Mouse (Mus musculus): Measurements from ENCODE around the gene Cdh13. TPM values are rescaled to one million over a fixed set of nuclear protein-coding genes. Genes with fewer than 3 reads are reported as not detected.

Cdh13 gene
- polyA plus RNA-seq, 1 experiment from 2014 or later: 24.3 TPM

DNA sequence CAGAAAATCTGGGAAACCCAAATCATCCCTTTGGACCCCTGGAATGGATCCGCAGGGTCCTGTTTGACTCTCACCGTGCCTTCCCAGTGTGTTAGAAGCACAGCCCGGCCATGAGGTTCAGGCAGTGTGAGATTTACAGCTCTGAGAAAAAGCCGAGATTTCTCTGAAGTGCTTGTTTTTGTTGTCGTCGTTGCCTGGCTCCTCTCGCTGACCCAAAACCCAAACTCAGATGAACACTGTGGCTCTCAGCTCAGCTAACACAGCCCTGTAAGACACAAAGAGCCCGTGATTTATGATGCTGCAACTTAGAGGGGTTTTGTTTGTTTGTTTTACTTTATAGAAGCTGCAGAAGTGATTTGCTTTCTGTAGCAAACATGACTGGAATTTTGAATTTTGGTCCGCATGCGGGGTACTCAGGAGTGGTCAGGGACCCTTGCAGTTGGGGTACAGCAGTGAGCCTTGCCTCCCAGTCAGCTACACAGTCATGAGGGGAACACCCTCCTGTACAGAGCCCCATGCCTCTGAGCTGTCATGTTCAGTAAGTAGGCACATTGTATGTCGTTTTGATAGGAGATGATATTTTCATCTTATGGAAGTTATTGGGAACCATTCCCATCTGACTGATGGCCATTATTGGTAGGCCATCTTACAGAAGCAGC, 169.0 kb downstream of the Cdh13 start:
- H3K9ac ChIP-seq (ENCODE audit: low read depth, low read length): no peak overlapping the region
- H3K36me3 ChIP-seq (ENCODE audit: control insufficient read depth, insufficient read depth, low read length): no peaks in the 10 kb centered on the region
- H3K4me1 ChIP-seq (ENCODE audit: control insufficient read depth, insufficient read depth, low read length): no peaks in the 10 kb centered on the region
- H3K4me3 ChIP-seq (ENCODE audit: low read depth, low read length): no peak overlapping the region
- no peak overlapping the region for H3K27ac ChIP-seq (replicated peaks; ENCODE audit: low read depth, low read length)
- ATAC-seq (ENCODE audit: low read depth) (no peak), DNase-seq (ENCODE audit: low spot score) (no peak)
- H3K4me2 ChIP-seq (ENCODE audit: low read depth, low read length): no peak overlapping the region
- H3K27me3 ChIP-seq (replicated peaks; ENCODE audit: control insufficient read depth, insufficient read depth, low read length): no peaks in the 10 kb centered on the region
- H3K9me3 ChIP-seq (ENCODE audit: control insufficient read depth, low read length): no peaks in the 10 kb centered on the region
- 86% methylated on average over 11 of the region's 11 CpGs for WGBS

DNA sequence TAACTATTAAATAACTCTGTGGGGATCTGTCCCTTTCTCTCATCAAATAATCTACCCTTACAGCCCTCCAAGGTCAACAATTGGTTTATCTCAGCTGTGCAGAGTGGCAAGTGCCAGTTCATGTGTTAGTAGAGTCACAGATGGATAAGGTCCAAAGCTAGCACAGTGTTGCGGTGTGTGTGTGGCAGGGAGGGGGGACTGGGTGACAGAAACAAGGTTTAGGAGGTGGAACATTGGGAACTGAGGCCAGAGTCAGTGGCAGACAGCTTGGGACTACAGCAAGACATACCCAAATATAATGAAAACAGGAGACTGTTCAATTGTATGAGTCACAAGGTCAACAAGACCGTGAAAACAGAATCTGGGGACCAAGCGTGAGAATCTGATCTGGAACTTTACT, 171.7 kb downstream of the Cdh13 start:
- no peak overlapping the region for H3K27ac ChIP-seq (replicated peaks; ENCODE audit: low read depth, low read length)
- H3K9ac ChIP-seq (ENCODE audit: low read depth, low read length): no peak overlapping the region
- no peaks in the 10 kb centered on the region for H3K36me3 ChIP-seq (ENCODE audit: control insufficient read depth, insufficient read depth, low read length)
- H3K4me2 ChIP-seq (ENCODE audit: low read depth, low read length): no peak overlapping the region
- H3K9me3 ChIP-seq (ENCODE audit: control insufficient read depth, low read length): no peaks in the 10 kb centered on the region
- WGBS: 69% methylated on average over 3 of the region's 3 CpGs
- H3K4me3 ChIP-seq (ENCODE audit: low read depth, low read length): no peak overlapping the region
- H3K4me1 ChIP-seq (ENCODE audit: control insufficient read depth, insufficient read depth, low read length): no peaks in the 10 kb centered on the region
- no peaks in the 10 kb centered on the region for H3K27me3 ChIP-seq (replicated peaks; ENCODE audit: control insufficient read depth, insufficient read depth, low read length)
- DNase-seq (ENCODE audit: low spot score) (no peak), ATAC-seq (ENCODE audit: low read depth) (no peak)

DNA sequence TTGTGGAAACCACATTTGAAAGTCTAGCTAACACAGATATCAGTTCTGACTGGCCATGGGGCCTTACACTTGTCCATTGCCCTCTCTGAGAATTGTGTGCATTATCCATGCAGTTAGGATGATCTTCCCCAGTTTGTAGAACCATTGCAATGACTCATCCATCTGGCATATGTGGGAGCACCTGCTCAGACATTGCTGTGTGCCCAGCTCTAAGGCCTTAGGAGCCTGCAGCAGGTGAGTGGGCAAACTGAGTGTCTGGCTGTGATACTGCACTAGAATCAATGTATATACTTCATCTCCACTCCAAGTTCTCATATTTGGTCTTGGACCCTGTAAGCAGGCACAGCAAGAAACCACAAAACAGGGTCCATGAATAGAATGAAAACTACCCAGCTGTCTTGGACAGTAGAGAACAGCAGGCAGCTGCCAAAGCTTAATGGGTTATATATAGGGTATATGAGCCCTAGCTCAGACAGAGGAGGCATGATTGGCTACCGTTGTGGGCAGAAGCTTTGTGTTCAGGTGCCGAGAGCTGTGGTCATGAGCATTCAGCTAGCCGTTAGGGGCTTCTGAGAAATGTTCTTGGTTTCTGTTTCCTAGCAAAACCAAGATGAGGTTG, 181.9 kb downstream of the Cdh13 start:
- Histone ChIP-seq H3K9me3 (ENCODE audit: control insufficient read depth, low read length) (no peaks in the 10 kb centered on the region), H3K4me2 (ENCODE audit: low read depth, low read length) (no peak overlapping the region), H3K9ac (ENCODE audit: low read depth, low read length) (no peak overlapping the region), H3K4me1 (ENCODE audit: control insufficient read depth, insufficient read depth, low read length) (no peaks in the 10 kb centered on the region), H3K27me3 (replicated peaks; ENCODE audit: control insufficient read depth, insufficient read depth, low read length) (no peaks in the 10 kb centered on the region), H3K36me3 (ENCODE audit: control insufficient read depth, insufficient read depth, low read length) (no peaks in the 10 kb centered on the region), H3K27ac (replicated peaks; ENCODE audit: low read depth, low read length) (no peak overlapping the region), H3K4me3 (ENCODE audit: low read depth, low read length) (no peak overlapping the region)
- no peak for ATAC-seq (ENCODE audit: low read depth)
- DNase-seq (ENCODE audit: low spot score): no peak
- 85% methylated on average over 3 of the region's 3 CpGs for WGBS

DNA sequence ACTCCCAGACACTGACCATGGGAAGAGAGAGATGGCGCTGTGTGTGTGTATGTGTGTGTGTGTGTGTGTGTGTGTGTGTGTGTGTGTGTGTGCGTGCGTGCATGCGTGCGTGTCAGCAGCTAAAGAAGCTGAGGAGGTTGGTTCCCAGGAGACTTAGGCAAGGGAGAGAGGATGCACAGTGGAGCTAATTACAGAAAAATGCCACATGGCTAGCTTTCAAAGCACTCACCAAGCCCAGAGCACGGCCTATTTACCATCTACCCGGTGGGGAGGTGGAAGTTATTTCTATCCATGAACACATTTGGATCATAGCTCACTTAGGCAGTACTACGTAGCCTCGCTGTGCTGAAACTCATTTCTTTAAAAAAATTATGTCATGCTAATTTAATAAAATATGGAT, 194.1 kb downstream of the Cdh13 start:
- Histone ChIP-seq H3K36me3 (ENCODE audit: control insufficient read depth, insufficient read depth, low read length) (no peaks in the 10 kb centered on the region), H3K27me3 (replicated peaks; ENCODE audit: control insufficient read depth, insufficient read depth, low read length) (no peaks in the 10 kb centered on the region), H3K27ac (replicated peaks; ENCODE audit: low read depth, low read length) (no peak overlapping the region), H3K9ac (ENCODE audit: low read depth, low read length) (no peak overlapping the region), H3K9me3 (ENCODE audit: control insufficient read depth, low read length) (no peaks in the 10 kb centered on the region), H3K4me3 (ENCODE audit: low read depth, low read length) (no peak overlapping the region), H3K4me1 (ENCODE audit: control insufficient read depth, insufficient read depth, low read length) (no peaks in the 10 kb centered on the region), H3K4me2 (ENCODE audit: low read depth, low read length) (no peak overlapping the region)
- ATAC-seq (ENCODE audit: low read depth) (no peak), DNase-seq (ENCODE audit: low spot score) (peak; percentile 26)
- WGBS: 67% methylated on average over 9 of the region's 9 CpGs

DNA sequence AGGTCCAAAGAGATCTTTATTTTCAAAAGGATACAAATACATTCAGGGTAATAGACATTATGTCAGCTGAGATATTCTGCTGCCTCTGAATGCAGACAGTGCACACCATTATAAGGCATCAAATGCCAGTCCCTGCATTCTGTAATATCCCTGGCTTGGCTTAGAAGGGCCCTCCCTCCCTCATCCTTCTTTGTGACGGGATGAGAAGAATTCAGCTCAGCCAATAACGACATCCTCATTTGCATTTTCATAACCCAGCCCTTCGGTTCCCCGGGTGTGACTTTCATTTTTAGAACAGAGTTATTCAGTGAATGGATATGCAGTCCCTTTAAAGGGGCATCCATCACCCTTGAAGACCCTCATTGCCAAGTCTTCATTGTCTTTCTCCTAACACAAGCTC, 205.2 kb downstream of the Cdh13 start:
- no peak for ATAC-seq (ENCODE audit: low read depth)
- DNase-seq (ENCODE audit: low spot score): no peak
- Histone ChIP-seq H3K27ac (replicated peaks; ENCODE audit: low read depth, low read length) (no peak overlapping the region), H3K36me3 (ENCODE audit: control insufficient read depth, insufficient read depth, low read length) (no peaks in the 10 kb centered on the region), H3K9ac (ENCODE audit: low read depth, low read length) (no peak overlapping the region), H3K4me1 (ENCODE audit: control insufficient read depth, insufficient read depth, low read length) (no peaks in the 10 kb centered on the region), H3K27me3 (replicated peaks; ENCODE audit: control insufficient read depth, insufficient read depth, low read length) (no peaks in the 10 kb centered on the region), H3K4me2 (ENCODE audit: low read depth, low read length) (no peak overlapping the region), H3K9me3 (ENCODE audit: control insufficient read depth, low read length) (no peaks in the 10 kb centered on the region), H3K4me3 (ENCODE audit: low read depth, low read length) (no peak overlapping the region)
- 67% methylated on average over 4 of the region's 4 CpGs for WGBS

DNA sequence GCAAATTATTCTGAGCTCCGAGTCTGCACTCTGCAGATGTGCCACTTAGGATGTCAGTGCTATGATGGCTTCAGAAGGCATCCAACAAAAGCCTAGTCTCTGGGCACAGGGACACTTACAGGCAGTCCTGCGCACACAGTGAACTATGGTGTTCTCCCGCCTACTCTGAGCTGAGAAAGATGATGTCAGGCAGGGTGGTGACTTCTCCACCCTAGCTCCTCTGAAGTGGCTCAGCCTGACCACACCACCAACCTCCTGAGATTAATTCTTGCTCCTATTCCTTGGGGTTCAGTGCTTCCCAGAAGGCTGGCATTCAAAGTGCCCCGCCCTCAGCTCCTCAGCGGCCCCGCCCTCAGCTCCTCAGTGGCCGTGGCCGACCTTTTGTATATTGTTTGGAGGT, 219.0 kb downstream of the Cdh13 start:
- 57% methylated on average over 8 of the region's 8 CpGs for WGBS
- ATAC-seq (ENCODE audit: low read depth) (no peak; the same call in 1 of the 2 replicates), DNase-seq (ENCODE audit: low spot score) (no peak)

DNA sequence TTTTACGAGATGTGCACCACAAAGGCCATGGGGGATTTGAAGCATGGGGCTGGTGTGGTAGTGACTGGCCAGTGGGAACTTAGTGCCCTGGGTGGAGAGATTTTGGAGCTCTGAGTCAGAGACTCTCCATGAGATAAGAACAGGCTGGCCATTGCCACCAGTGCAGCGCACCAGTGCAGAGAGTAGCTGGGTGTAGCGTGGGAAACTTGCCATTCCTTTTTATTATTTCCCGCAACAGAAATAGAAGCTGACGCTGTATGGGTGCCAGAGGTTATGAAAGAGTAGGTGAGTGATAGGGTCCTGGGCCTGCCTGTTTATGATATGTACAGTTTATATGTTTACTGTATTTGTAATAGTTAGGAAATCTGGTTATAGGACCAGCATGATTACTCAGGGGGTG, 225.9 kb downstream of the Cdh13 start:
- 89% methylated on average over 5 of the region's 5 CpGs for WGBS
- H3K36me3 ChIP-seq (ENCODE audit: control insufficient read depth, insufficient read depth, low read length): no peaks in the 10 kb centered on the region
- H3K27ac ChIP-seq (replicated peaks; ENCODE audit: low read depth, low read length): no peak overlapping the region
- H3K4me1 ChIP-seq (ENCODE audit: control insufficient read depth, insufficient read depth, low read length): no peaks in the 10 kb centered on the region
- DNase-seq (ENCODE audit: low spot score): no peak
- H3K4me3 ChIP-seq (ENCODE audit: low read depth, low read length): no peak overlapping the region
- H3K27me3 ChIP-seq (replicated peaks; ENCODE audit: control insufficient read depth, insufficient read depth, low read length): no peaks in the 10 kb centered on the region; the same call in 1 of the 2 replicates
- no peaks in the 10 kb centered on the region for H3K9me3 ChIP-seq (ENCODE audit: control insufficient read depth, low read length)
- H3K9ac ChIP-seq (ENCODE audit: low read depth, low read length): no peak overlapping the region
- no peak overlapping the region for H3K4me2 ChIP-seq (ENCODE audit: low read depth, low read length)
- ATAC-seq (ENCODE audit: low read depth): no peak

More for the DNA sequence above, 219.0 kb downstream of the Cdh13 start:
- H3K36me3 ChIP-seq (ENCODE audit: control insufficient read depth, insufficient read depth, low read length): no peaks in the 10 kb centered on the region
- no peaks in the 10 kb centered on the region; the same call in 1 of the 2 replicates for H3K27me3 ChIP-seq (replicated peaks; ENCODE audit: control insufficient read depth, insufficient read depth, low read length)
- H3K27ac ChIP-seq (replicated peaks; ENCODE audit: low read depth, low read length): no peak overlapping the region
- no peak overlapping the region for H3K4me2 ChIP-seq (ENCODE audit: low read depth, low read length)
- H3K4me3 ChIP-seq (ENCODE audit: low read depth, low read length): no peak overlapping the region
- no peaks in the 10 kb centered on the region for H3K4me1 ChIP-seq (ENCODE audit: control insufficient read depth, insufficient read depth, low read length)
- H3K9me3 ChIP-seq (ENCODE audit: control insufficient read depth, low read length): 0 out of 2 replicates have a peak, but pooled peaks cover 3% of the 10 kb centered on the region
- no peak overlapping the region for H3K9ac ChIP-seq (ENCODE audit: low read depth, low read length)

DNA sequence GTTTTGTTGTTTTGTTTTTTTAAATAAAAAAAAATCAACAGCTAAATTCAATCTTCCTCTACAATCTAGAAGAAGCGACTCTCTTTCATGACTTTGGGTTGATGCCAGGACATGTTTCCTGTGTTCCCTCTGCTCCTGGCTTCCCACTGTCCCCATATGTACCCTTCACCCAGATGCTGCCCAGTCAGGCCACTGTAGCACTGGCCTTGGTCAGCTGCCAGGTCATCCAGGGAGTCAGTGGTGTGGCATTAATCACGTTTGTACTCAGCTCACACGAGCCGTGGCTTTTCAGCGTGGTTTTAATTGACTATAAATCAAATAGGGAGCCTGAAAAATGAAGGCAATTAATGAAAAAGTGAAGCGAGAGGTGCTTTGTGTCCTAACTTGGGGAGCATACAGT, 229.7 kb downstream of the Cdh13 start:
- Histone ChIP-seq H3K27ac (replicated peaks; ENCODE audit: low read depth, low read length) (no peak overlapping the region), H3K27me3 (replicated peaks; ENCODE audit: control insufficient read depth, insufficient read depth, low read length) (no peaks in the 10 kb centered on the region), H3K9ac (ENCODE audit: low read depth, low read length) (no peak overlapping the region), H3K36me3 (ENCODE audit: control insufficient read depth, insufficient read depth, low read length) (no peaks in the 10 kb centered on the region), H3K4me3 (ENCODE audit: low read depth, low read length) (no peak overlapping the region), H3K4me1 (ENCODE audit: control insufficient read depth, insufficient read depth, low read length) (peaks cover 8% of the 10 kb centered on the region), H3K9me3 (ENCODE audit: control insufficient read depth, low read length) (no peaks in the 10 kb centered on the region), H3K4me2 (ENCODE audit: low read depth, low read length) (no peak overlapping the region)
- ATAC-seq (ENCODE audit: low read depth) (no peak), DNase-seq (ENCODE audit: low spot score) (no peak)
- WGBS: 71% methylated on average over 6 of the region's 6 CpGs

DNA sequence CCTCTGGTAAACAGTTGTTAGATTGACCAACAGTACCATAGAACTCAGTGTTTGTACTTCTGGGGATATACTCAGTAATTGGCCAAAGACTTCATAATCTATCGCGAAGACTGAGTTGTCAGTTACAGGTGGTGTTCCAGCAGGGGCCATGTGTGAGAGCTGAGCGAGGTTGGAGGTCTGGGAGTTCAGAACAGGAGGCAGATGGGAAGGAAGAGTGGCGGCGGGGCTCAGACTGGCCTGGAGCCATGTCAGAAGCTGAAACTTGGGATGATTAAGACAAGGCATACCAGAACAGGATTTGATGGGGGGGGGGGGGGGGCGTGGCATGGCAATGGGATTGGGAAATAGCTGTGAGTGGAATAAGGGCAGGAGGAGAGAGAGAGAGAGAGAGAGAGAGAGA, 232.1 kb downstream of the Cdh13 start:
- no peaks in the 10 kb centered on the region for H3K27me3 ChIP-seq (replicated peaks; ENCODE audit: control insufficient read depth, insufficient read depth, low read length)
- H3K4me1 ChIP-seq (ENCODE audit: control insufficient read depth, insufficient read depth, low read length): peaks cover 15% of the 10 kb centered on the region
- no peaks in the 10 kb centered on the region for H3K36me3 ChIP-seq (ENCODE audit: control insufficient read depth, insufficient read depth, low read length)
- H3K9me3 ChIP-seq (ENCODE audit: control insufficient read depth, low read length): no peaks in the 10 kb centered on the region
- no peak overlapping the region for H3K9ac ChIP-seq (ENCODE audit: low read depth, low read length)
- no peak overlapping the region for H3K4me2 ChIP-seq (ENCODE audit: low read depth, low read length)
- no peak overlapping the region for H3K27ac ChIP-seq (replicated peaks; ENCODE audit: low read depth, low read length)
- WGBS: 84% methylated on average over 5 of the region's 6 CpGs
- no peak for ATAC-seq (ENCODE audit: low read depth)
- H3K4me3 ChIP-seq (ENCODE audit: low read depth, low read length): no peak overlapping the region
- DNase-seq (ENCODE audit: low spot score): no peak
